Mouse (Mus musculus): ENCODE measurements around the gene Gm20708.

The Gm20708 gene

DNA sequence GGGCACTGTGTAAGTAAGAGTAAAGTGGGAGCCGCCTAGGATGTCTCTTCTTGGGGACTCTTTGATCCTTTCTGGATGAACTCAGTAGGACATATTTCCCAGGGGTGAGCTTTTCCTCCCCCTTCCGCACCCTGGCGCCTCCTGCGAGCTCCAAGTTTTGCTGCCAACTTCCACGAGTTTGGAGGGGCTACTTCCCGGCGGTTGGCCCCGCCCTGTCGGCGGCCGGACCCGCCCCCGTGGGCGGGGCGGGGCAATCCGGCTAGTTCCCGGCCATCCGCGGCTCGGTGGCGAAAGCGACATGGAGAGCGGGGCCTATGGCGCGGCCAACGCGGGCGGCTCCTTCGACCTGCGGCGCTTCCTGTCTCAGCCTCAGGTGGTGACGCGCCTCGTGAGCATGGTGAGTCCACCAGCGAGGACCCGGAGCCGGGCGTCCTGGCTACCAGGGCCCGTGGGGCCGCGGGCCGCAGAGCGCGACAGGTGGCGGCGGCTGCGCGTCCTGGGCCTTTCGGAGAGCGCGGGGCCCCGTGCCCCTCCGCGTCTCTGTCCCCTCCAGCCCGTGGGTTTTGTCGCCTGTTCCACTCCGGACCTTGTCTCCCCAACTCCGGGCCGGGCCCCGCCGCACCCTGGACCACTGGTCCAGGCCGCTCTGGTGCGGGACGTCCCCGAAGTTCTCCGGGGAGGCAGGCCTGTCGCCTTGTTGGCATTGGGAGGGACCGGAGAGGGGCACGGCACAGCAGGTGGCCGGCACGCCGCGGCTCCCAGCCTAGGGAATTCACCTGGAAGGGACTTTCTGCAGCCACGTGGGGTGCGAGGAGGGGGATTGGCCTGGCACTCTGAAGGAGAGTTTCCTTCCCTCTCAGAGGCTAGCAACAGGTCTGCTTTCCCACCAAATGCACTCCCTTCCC lies at the start of gene Gm20708, which contains the start of gene Syngr2:
Gene Gm20708 (plus strand): TSS at position 262 of the 905 bp plus-strand sequence.
Gene Syngr2 (plus strand): TSS at position 262 of the 905 bp plus-strand sequence.
- DNase-seq (ENCODE audit: low read depth, low spot score), result peak; percentile 49

DNA sequence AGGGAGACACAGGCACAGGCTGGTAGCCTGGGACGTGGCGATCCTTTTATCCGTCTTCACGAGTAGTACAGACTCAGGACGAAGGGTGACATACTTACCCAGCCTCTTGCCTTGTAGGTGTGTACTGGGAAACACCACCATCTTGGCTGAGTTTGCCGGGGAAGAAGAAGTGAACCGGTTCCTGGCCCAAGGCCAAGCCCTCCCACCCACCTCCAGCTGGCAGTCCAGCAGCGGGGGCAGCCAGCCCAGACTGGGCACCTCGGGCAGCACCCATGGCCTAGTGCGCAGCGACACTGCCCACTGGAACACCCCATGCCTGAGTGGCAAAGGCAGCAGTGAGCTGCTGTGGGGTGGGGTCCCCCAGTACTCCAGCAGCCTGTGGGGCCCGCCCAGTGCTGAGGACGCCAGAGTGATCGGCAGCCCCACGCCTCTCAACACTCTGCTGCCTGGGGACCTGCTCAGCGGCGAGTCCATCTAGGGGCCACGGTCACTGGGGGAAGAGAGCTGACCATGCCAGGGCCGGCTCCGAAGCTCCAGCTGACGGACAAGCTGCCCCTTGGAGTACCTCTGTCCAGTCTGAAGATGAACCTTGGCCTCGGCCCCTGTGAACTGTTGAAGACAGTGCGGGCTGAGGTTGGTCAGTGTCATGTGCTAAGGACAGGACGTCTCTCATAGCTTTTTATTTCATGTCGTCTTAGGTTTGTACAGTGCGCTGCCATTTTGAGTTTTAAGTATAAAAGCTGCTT lies 48.9 kb upstream of the Gm20708 start:
- no peak for DNase-seq (ENCODE audit: low read depth, low spot score)

DNA sequence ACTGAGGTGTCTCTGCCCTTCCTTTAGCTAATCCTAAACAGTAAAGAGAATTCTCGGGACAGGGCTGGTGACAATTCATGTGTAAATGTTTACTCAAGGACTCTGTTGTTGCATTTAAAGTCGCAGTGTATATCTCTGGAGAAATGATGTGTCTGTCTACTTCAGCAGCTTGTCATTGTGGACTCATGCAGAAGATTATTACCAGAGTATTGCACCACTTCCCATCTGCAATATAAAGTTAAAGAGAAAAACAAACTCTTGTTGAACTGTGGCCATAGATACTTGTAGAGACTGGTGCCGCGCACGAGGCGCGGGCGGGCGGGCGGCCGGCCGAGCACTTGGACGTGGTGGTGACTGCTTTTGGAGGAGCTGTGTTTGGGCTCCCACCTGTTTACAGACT lies 47.7 kb upstream of the Gm20708 start:
- no peak for DNase-seq (ENCODE audit: low read depth, low spot score)

DNA sequence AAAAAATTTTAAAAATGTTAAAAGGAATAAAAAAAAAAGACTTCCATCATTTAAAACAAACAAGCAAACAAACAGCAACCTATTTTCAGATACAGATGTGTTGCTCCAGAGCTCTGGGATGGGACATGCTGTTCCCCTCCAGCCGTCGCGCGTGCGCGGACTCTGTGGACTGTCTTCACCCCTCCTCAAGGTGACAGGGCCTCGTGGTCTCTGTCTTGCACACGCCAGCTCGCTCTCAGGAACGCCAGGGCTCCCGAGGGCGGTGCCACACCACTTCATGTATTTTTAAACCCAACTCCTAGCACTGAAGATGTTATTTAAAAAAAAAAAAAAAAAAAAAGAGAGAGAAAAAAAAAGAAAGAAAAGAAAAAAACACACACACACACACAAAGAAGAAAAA lies 47.2 kb upstream of the Gm20708 start:
- peak; percentile 58 for DNase-seq (ENCODE audit: low read depth, low spot score)

DNA sequence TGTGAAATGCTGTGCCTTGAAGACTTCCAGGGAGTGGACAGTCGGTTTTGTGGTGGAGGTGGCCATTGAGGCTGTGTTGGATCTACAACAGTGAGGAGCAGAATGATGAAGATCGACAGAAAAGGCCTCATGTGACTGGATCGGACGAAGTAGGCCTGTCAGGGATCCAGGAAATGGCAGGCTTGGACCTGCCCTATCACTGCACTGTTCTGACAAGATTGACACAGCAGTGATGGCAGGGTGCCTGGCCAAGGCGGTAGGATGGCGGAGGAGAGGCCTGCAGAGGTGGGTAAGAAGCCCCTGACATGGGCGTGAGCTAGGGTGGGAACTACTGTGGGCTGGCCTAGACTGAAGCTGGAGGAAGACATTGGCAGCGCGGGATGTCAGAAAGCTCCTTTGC lies 45.1 kb upstream of the Gm20708 start:
- DNase-seq (ENCODE audit: low read depth, low spot score), result no peak

DNA sequence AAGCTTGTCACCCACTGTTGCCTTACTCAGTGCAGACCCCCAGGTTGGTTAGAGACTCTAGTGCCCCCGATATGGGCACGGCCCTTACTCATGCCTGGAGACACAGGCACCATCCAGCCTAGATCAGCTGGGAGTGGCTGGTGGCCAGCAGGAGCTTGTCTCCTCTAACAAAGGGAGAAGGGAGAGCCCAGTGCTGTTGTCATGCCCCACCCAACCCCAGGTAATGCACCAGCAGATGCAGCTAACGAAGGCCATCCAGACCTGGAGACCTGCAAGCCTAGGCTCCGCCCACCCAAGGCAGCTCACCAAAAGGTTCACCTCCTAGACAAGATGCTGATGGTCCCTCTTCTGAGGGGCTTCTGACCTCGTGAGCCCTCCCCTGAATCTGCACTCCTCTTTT lies 44.1 kb upstream of the Gm20708 start:
- DNase-seq (ENCODE audit: low read depth, low spot score), result no peak

DNA sequence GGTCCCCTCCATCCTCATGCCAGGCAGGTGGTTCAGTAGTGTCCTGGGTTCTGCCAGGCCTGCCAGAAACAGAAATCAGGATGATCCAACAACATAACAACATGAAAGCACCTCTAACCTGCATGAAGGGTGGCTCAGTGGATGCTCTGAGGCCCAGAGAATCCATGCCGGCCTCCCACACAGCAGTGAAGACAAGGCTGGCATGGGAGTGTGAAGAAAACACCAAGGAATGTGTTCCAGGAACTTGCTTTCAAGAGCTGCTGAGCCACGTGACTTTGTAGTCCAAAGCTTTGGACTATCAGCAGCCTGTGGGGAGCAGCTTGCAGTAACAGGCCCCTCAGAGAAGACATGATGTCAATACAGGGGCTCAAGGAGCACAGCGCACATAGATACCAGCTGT lies 43.2 kb upstream of the Gm20708 start:
- DNase-seq (ENCODE audit: low read depth, low spot score), result no peak

DNA sequence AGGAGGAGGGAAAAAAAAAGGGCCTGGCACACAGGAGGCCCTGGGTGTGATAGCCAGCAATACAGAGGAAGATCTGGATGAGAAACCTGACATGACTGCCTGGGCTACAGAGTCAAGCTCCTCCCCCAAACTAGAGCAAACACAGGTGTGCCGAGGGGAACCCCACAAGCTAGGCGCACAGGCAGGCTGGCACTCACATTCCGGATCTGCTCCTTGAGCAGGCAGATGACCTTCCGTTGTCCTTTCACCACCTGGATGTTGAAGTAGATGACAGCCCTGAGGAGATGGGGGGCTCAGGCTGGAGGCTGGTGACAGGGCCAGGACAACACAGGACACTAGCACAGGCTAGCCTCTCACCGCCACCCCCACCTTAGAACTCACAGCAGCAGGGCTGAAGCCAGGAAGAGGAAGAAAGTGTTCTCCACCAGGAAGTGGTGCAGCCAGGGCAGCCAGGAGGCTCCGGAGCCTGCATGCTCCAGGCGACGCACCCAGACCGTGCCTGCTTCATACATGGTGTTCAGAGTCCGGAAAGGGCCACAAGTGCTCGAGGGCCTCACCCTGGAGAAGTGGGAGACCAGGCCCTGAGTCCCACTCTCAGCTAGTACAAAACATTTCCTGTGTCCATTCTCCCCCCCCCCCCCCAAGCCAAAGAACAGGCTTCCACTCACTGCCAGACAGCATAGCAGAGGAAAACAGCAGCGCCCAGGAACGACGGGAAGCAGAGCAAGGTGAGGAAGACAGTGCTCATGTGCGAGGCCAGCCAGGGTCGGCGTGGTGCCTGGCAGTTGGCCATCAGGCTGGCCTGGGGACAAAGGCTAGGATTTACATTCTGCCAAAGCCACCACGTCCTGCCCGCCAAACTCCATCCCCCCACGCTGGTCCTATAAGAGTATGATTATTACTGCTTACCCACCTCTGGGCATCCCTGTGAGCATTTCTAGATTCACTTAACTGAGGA lies 40.5 kb upstream of the Gm20708 start:
- DNase-seq (ENCODE audit: low read depth, low spot score), result no peak

DNA sequence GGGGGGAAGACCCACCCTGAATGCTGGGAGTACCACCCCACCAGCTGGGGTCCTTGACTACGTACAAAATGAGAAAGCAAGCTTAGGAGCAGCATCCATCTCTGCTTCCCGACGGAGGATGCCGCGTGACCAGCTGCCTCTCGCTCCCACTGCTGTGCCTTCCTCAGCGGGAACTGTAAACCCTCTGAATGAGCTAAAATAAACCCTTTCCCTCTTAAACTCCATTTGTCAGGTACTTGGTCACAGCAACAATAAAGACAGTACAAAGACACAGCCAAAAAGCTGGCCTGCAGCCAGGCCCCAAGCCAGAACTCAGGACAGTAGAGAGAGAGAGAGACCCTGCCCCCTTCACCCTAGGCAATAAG lies 39.8 kb upstream of the Gm20708 start:
- DNase-seq (ENCODE audit: low read depth, low spot score), result no peak

DNA sequence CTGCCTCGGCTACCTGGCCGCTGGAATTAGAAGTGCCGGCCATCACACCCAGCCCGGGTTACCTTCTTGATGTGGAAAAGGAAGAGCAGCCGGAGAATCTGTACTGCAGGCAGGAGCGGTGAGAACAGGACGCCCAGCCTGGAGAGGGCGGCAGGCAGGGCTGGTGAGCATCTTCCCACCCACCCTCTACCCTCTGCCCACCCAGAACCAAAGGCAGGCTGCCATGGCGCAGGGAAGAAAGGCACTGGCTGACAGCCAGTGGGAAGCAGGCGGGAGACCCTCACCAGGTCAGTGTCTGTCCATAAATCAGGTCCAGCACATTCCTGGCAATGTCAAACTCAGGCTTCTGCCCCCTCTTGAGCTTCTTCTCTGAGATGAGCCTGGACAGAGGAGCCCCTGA lies 39.1 kb upstream of the Gm20708 start:
- no peak for DNase-seq (ENCODE audit: low read depth, low spot score)

DNA sequence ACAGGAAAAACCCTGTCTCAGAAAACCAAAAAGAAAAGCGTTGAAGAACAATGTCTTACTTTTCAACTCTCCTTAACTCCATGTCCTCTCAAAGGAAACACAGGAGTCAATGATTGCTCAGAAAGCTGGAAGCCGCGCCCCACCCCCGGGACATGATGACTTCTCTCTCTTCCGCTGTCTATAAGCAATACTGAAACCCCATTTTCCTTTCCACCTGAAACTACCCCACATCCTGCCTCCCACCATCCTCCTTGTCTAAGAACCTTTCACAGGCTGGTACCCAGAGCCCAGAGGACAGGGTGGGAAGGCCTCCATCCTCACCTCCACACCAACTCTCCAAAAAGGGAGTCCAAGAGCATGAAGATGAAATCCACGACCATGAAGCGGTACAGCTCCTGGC lies 37.1 kb upstream of the Gm20708 start:
- DNase-seq (ENCODE audit: low read depth, low spot score), result no peak

DNA sequence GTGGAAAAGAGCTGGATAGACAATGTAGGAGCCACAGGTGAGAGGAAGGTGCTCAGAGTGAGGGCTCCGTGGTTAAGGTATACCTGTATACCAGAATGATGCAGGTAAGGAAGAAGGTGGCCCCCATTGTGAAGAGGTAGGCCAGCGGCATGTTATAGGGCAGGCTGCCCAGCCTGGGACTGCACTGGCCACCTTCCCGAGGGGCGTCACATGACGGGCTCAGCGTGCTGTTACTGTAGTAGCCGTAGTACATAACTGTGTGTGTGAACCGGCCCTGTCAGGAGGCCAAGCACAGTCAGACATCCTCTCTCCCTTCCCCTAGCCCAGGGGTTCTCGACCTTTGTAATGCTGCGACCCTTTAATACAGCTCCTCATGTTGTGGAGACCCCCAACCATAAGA lies 34.5 kb upstream of the Gm20708 start:
- DNase-seq (ENCODE audit: low read depth, low spot score), result no peak

DNA sequence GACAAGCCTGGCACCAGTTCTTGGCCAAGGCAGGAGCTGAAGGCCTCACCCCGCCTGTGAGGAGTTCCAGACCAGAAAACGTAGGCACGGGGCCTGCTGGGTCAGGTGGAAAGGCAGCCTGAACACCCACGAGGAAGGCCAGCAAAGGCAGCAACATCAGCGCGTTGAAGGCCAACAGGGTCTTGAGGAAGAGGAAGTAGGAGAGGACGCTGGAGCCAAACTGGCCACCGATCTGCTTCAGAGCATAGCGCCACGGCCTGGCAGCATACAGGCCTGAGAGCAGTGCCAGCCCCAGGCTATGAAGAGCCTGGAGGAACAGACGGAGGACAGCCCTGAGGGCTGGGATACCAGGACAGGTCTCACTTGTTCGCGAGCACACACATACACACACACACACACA lies 33.9 kb upstream of the Gm20708 start:
- no peak for DNase-seq (ENCODE audit: low read depth, low spot score)

DNA sequence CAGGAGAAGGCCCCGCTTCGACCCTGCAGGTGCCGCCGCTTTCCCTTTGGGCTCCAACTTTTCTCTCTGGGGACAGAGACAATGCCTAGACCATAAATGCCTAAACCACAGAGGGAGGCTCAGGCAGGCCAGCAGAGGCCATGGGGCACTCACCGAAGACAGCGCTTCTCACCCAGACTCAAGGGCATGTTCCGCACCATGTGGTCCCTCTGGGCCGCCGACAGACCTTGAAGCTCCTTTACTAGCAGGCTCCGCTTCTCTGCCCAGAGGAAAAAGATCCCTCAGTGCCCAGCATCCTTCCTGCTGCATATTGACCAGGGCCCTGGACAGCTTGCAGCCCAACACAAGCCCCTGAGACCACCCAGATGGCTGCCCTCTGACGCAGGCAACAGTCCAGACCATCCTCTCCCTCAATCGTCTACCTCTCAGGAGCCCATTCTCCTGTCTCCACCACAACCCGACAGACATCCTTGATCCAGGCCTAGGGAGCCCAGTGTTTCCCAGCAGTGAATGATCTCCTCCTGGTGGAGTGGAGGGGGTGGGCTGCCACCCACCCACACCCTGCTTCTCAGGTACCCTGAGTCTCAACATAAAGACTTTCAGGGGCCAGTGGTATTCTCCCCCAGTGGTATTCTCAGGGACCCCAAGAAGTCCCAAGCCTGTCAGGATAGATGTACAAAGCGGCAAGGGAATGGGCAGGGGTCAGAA lies 33.2 kb upstream of the Gm20708 start:
- DNase-seq (ENCODE audit: low read depth, low spot score), result no peak

DNA sequence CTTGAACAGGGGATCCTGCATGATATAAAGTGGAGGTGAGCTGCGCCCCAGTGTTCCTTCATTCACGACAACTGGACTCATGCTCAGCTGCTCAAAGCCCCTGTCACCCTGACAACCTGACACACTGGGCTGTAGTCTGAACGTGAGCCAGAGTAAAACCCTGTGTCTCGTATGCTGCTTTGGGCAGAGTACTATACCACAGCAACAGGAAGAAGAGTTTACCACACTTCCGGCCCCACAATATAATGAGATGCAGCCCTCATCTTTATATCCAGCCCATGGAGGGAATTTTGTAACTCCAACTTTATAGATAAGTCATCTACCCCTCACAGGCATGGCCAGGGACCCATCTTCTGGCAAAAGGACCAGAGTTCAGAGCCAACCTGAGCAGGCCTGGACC lies 32.4 kb upstream of the Gm20708 start:
- no peak for DNase-seq (ENCODE audit: low read depth, low spot score)

DNA sequence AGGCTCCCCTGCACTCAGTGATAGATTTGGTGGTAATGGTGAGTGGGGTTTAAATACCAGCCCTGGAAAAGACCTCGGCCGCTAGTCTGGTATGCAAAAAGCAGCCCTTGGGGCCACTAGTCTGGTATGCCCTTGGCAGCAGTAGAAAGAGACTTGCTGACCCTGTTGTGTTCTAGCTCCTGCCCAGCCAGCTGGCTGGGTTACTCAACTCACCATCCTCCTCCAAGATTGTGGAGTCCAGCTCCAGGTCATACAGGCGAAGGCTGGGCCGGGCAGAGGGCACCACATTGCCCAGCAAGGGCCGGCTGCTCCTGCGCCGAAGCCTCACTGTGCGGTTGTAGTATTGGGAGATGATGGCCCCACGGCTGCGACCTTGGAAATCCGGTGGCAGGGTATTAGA lies 31.4 kb upstream of the Gm20708 start:
- no peak for DNase-seq (ENCODE audit: low read depth, low spot score)

DNA sequence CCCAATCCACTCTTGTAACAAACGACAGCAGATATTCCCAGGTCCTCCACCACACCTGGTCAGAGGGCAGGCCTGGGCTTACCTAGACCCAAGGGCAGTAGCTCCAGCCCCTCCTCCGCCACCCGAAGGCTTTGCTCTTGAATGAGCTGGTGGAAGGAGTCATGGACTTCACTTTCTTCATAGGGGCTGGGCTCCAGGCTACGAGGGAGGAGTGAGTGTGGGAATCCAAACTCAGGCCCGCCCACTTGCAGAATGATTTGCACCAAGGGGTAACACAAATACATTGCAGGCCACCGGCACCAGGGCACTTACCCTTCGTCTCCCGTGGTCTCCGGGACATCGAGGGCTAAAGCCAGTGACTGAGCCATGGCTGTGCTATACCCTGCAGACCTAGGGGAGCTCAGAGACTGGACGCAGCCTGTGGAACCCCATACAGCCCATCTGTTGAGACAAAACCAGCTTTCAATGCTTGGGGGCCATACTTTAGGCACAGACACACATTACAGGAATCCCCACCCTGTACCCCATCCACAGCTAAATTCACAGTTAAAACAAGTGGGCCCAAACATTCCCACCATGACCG lies 30.5 kb upstream of the Gm20708 start:
- peak; percentile 42 for DNase-seq (ENCODE audit: low read depth, low spot score)

DNA sequence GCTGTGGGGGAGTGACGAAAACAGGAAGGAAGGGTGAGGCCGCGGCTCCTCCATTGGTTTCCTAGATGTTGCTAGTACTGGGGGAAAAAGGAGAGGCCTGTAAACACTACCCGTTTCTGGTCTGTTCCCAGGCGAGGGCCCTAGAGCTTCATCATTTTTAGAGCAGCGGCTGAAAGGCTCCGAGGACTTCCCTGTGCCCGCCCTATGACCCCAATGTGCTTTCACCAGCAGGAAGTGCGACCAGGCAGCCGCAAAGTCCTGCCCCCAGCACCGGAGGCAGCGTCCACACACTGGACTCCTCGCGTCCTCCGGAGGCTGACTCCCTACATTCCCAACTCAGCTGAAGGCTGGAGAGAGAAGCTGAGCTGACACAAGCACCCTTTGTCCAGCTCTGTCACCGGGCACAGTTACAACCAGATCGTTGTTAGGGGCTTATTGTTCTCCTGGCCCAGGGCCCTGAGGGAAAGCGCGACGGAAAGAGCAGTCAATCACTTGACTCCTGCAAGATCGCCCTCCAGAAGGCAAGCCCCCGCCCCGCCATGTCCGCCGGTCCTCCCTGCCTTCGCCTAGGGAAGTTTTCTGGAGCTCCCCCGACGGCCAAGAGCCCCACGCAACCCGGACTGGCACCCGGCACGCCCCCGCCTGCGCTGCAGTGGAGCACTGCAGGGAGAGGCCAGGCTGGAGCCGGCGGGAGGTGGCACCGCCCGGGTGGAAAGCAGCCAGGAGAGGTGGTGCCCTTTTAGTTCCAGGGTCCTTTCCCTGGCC lies 29.9 kb upstream of the Gm20708 start:
- DNase-seq (ENCODE audit: low read depth, low spot score), result no peak

DNA sequence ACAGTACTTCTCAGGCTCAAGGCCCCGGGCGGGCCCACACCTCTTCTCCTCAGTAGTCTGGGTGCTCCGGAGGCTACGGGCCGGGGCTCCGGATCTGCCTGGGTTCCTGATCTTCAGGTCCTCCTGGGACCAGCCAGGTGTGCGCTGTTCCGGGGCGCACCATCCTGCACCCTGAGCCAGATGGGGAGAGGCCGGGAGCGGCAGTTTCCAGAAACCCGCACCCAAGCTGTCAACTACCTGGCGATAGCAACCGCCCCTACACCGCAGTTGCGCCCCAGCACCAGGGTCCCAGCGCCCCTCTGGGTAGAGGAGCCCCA lies 29.3 kb upstream of the Gm20708 start:
- no peak for DNase-seq (ENCODE audit: low read depth, low spot score)

DNA sequence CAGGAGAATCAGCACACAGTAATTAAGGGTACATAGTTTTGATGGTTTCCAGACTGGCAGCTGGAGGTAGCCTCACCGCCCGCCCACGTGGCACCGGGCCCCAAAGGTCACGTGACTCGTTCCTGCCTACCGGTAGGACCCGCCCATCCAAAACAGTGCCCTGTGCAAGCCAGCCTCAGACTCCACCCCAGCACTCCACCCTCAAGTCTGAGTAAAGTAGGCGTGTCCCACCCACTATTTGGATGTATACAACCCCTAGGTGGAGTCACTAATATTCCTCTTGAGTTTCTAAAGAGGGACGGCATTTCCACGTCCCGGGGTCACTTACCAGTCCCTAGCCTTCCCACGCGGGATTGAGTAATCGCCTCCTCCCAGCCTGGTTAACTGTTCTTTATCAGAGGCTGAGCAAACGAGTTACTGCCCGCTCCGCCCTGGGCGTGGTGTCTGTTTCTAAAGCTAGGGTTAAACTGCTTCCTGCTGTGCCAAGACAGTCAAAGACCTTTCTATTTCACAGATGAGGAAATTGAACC lies 28.8 kb upstream of the Gm20708 start:
- DNase-seq (ENCODE audit: low read depth, low spot score), result peak; percentile 97
